Mouse (Mus musculus) adrenal gland, adult 18-20 months (tissue): ENCODE data around the gene Gabra4. TPM values are rescaled to one million over a fixed set of nuclear protein-coding genes. Genes with fewer than 3 reads are reported as not detected.

Source experiments
- DNase-seq, 2 experiments: peaks; one replicate each; pipeline ENCODE4 v3.0.0; 2021 to 2022; ENCODE audit warnings: low spot score in 2 of 2
- long read RNA-seq, 2 experiments: library from polyadenylated mRNA; stranded (forward); transcript quantifications; one replicate each; pipeline ENCODE4 v2.0.0; 2021
- total RNA-seq, 2 experiments: library from RNA; stranded (reverse); gene quantifications; 1 replicate in 1 of 2; 2 replicates in 1 of 2; pipeline ENCODE4 v1.2.3; 2021

The Gabra4 gene
- total RNA-seq, result under 1 TPM; 0.10 to 0.22 TPM
- long read RNA-seq, experiment 1, result 0 reads
- long read RNA-seq, experiment 2, result 0 reads

DNA sequence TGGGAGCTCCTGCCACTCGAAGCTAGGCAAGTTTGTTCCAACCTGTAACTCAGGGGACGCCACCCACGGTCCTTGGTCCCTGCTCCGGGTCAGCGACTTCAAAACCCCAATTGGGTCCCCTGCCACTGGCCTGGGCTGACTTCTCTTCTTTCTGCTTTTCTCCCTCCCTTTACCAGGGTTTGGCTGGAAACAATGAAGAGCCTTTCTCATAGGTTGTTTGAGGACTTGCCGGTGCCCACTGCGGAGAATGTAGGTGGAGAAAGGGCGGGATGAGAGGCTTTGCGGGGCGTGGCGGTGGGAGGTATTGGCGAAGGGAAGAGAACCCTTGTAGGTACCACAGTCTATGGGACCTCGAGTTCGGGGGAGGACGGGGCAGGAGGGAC is at the start of gene Gabra4:
Gene Gabra4, minus strand, starts transcription at position 194 of the 383 bp plus-strand sequence.
- peak in 1 of 2 experiments; percentile 10 for DNase-seq

DNA sequence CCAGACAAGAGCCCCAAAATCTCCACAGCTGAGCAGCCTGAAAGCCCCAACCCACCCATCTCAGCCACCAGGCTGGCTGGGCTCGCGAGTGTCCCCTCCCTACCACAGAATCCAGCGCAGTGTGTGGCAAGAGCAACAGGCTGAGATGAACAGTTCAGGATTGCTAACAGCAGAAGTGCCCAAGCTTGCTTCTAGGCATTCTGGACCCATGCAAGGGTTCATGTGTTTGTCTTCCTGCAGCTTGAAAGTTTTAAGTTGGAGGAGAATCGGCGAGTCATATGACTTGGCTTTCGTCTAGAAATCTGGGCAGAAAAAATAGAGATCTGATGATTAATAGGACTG is 43.1 kb upstream of the Gabra4 start:
- DNase-seq, result no peak

DNA sequence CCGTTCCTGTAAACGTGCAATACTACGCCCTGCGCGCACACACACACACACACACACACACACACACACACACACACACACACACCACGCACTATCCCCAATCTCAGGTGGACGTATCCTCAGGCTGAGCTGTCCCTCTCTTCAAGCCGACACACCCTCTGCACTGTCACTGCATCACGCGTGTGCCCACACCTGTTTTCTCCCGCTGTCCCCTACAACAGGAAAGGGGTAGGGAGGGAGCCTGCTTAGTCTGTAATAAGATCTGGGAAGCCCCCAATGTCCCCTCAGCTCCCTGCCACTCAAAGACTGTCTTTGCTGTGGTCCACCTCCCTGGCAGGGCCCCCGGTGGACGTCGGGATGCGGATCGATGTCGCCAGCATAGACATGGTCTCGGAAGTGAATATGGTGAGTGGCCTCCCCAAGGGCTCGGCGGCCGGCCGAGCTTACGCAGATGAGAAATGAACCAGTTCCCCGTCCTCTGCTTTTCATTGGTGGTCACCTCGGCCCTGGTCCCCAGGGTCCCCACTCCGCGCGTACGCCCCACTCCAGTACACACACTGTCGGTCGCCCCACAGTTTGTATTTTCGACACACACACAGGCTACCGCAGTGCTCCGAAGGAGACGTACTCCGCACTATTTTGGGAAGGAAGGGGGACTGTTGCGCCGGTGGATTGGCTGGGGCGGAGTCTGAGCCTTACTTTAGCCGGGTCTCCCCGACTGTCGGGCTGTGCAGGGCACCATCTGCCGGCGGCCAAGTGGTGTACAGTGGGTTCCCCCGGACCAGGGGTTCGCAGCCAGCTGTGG is 42.6 kb upstream of the Gabra4 start:
- peak; percentile 29 to 46 for DNase-seq

DNA sequence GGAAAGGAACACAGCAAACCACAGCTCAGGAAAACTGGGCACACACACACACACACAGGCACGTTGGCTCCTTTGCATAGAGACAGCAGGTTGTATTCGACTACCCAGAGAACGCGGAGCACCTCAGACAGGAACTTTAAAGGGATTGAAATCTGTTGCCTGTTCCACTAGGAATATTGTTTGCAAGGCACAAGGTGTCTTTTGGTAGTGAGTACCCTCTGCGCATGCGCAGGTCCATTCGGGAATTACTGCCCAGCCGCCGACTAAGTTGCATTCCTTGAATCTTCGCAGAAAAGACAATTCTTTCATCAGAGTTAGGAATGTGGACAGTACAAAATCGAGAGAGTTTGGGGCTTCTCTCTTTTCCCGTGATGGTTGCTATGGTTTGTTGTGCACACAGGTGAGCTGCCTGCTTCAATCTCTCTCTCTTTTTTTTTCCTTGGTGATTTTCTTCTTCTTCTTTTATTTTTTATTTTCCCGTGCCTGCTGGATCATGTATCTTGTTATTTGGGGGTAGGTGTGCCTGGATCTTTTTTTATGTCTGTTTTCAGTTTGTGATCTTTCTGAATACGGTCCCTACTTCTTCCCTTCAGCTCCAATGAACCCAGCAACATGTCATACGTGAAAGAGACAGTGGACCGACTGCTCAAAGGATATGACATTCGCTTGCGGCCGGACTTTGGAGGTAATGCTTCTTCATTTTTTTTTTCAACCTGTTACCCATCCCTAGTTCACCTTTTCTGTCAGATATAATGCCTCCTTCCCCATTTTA is 41.8 kb upstream of the Gabra4 start:
- peak; percentile 27 to 34 for DNase-seq

DNA sequence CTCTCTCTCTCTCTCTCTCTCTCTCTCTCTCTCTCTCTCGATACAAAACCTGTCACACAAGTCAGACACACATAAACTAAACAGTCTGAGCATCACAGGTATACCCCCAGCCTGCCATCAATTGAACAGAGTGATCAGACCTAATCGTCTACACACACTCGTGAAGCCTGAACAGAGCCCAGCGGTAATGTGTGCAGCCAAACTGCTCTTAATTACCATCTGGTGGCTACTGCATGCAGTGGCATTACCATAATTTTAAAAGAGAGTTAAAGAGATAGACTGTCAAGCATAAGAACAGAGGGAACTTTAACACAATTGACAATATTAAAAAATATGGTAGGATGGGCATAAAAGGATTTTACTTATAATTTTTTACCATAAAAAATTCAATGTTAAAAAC is 7.5 kb upstream of the Gabra4 start:
- no peak for DNase-seq

- DNase-seq, result peak; percentile 11 to 25
These were observed 510 bp downstream of the Gabra4 start, which contains the start of gene Gabrb1 for GRCm38 (mm10) chr5:71657482-71658114. Gene Gabrb1 (plus strand): TSS chr5:71658113.

DNA sequence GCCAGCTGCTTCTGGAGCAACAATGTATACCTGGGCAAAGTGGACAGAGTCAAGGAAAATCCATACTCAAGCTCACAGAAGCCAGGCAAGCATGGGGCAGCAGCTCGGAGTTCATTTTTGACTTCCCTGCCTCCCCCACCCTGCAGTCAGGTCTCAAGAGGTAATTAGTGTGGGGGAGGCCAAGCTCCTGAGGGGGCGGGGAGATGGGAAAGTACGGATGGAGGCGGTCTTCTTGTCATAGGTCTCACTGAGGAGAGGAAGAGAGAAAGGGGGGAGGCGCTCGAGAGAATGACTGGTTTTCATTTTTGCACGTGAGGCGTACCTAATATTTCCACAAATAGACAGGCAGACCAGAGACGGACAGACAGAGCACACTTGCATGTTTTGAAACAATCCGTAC is 1.3 kb downstream of the Gabra4 start:
- DNase-seq, result no peak

- DNase-seq, result no peak
These were observed 4.1 kb downstream of the Gabra4 start for GRCm38 (mm10) chr5:71654056-71654455.

- no peak for DNase-seq
These were observed 10.0 kb downstream of the Gabra4 start for GRCm38 (mm10) chr5:71648108-71648507.

GRCm38 (mm10) chr5:71639804-71640203 is 18.3 kb downstream of the Gabra4 start:
- no peak for DNase-seq

GRCm38 (mm10) chr5:71627820-71628219 is 30.3 kb downstream of the Gabra4 start:
- DNase-seq, result no peak

DNA sequence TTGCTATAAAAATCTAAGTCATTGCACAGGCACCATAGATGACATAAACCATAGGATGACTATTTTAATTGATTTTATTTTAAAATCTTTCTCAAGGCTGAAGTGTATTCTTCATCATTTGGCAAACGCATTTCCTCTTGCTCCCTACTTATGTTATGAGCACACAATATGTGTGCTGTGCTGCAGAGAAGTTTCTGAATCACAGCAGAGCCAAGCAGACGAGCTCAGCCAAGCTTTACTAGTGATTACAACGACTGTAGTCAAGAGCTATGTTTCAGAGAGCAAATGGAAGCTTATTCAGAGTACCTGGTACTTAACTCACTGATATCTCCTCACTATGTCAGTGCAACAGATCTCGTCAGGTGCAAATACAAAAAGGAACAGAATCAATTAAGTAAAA is 41.4 kb downstream of the Gabra4 start:
- DNase-seq, result no peak

DNA sequence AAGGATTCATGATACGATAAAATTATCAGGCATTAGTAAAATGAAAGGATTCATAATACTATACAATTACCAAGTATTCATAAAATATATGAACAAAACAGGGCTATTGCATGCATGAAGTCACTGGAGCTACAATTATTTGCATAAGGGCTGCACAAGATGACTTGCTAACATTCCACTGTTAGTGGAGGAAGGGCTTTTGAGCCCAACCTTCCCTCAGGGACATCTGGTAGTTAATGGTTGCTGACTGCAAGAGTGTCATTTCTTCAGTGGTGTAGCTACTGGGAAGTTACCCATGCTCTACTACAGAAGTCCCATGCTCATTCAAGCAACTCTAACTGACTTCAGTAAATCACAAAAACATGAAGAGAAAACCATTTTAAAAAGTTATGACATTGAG is 43.8 kb downstream of the Gabra4 start:
- DNase-seq, result no peak

DNA sequence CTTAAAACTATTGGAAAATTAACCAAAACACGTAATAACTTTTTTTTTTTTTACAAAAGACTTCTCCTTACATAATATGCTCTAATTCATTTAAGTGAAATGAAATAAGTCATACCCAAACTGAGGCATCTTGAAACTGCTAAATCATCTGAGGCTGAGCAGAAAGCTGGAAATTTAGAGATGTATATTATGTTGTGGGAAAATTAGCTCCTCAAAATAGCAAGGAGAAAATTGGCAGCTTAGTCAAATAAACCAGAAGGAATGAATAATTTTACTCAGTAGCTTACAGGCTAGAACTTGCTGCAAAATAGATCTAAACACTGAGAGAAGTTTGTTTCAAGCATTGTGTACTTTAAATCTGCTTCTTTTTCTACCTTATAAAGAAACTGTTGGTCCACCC is 49.4 kb downstream of the Gabra4 start:
- no peak for DNase-seq

- no peak for DNase-seq
These were observed 51.2 kb downstream of the Gabra4 start for GRCm38 (mm10) chr5:71606907-71607306.

GRCm38 (mm10) chr5:71604128-71604690 is 53.9 kb downstream of the Gabra4 start:
- DNase-seq, result no peak

GRCm38 (mm10) chr5:71595321-71595720 is 62.8 kb downstream of the Gabra4 start:
- DNase-seq, result no peak

DNA sequence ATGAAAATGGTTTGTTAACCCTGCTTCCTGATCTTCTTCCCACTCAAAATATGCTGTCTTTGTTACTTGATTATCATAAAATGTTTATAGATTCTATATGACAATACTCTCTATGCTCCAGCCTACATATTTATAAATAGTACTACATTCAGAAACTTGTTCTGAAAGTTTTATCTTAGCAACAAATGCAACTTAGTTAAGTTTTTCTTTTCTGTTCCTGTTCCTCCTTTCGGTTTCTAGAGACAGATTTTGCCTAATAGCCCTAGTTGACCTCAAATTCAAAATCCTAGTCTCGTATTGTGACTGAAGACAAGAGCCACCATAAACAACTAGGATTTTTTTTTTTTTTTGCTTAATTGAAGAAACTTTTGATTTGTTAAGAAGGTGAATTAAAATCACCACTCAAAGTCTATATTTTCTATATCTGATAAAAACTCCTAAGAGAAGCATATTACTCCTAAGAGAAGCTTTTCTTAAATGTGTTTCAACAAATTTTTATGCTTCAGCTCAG is 64.3 kb downstream of the Gabra4 start:
- no peak for DNase-seq

GRCm38 (mm10) chr5:71571646-71572237 is 86.4 kb downstream of the Gabra4 start:
- DNase-seq, result no peak

DNA sequence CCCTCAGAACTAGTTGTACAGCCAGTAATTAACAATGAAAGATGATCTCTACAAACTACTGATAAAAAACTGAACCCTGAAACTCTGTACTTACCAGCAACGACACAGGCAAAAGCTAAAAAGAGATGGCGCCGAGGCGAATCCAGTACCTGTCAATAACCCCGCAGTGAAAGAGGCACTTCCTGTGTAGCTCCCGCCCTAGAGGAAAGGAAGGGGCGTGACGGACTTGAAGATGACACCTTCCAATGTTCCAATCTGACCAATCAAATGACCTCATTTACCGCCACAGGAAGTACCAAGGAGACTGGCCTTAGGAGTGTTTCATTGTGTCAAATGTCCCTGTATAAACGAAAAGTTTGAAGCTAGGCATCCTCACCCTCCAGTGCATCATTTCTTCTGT is 110.0 kb downstream of the Gabra4 start, which contains the start of gene Cox7b2:
Gene Cox7b2, minus strand, starts transcription at position 127 of the 400 bp plus-strand sequence.
- DNase-seq, result no peak

- DNase-seq, result no peak
These were observed 112.6 kb downstream of the Gabra4 start for GRCm38 (mm10) chr5:71545554-71545953.
